Mouse (Mus musculus) cerebellum, adult 11 months (tissue): ENCODE measurements at regions not wholly inside any gene's neighbourhood (a gene's known extent, or its start where the extent isn't known, plus 50 kb on each side); places are given as distances from the start of the nearest gene placed in this dataset.
A peak's percentile ranks its signal among the peaks of the same experiment; 100 is the strongest.

Experiments used
- DNase-seq: peaks from one replicate; pipeline ENCODE4 v3.0.0; 2022

- no peak for DNase-seq
These were observed 83.6 kb upstream of the Ngf start for GRCm38 (mm10) chr3:102386091-102386490.

- DNase-seq: no peak
These were observed 85.1 kb upstream of the Ngf start for GRCm38 (mm10) chr3:102384596-102384995.

GRCm38 (mm10) chr3:102383671-102384070 lies 86.0 kb upstream of the Ngf start:
- no peak for DNase-seq

GRCm38 (mm10) chr3:102381683-102382082 lies 88.0 kb upstream of the Ngf start:
- DNase-seq: no peak

- DNase-seq: no peak
These were observed 95.2 kb upstream of the Ngf start for GRCm38 (mm10) chr3:102374381-102375060.

- no peak for DNase-seq
These were observed 97.4 kb upstream of the Ngf start for GRCm38 (mm10) chr3:102372205-102372899.

- DNase-seq: no peak
These were observed 103.5 kb upstream of the Ngf start for GRCm38 (mm10) chr3:102366188-102366587.

- DNase-seq: no peak
These were observed 105.3 kb upstream of the Ngf start for GRCm38 (mm10) chr3:102364326-102364935.

- no peak for DNase-seq
These were observed 108.9 kb upstream of the Ngf start for GRCm38 (mm10) chr3:102360732-102361280.

GRCm38 (mm10) chr3:102358801-102359200 lies 110.9 kb upstream of the Ngf start:
- DNase-seq: no peak

GRCm38 (mm10) chr3:102357062-102357610 lies 112.6 kb upstream of the Ngf start:
- no peak for DNase-seq

GRCm38 (mm10) chr3:102355352-102355751 lies 114.4 kb upstream of the Ngf start:
- no peak for DNase-seq

- no peak for DNase-seq
These were observed 114.9 kb upstream of the Ngf start for GRCm38 (mm10) chr3:102354771-102355170.

GRCm38 (mm10) chr3:102353277-102353900 lies 116.3 kb upstream of the Ngf start:
- DNase-seq: no peak

- no peak for DNase-seq
These were observed 123.6 kb upstream of the Ngf start for GRCm38 (mm10) chr3:102346077-102346476.

GRCm38 (mm10) chr3:102345291-102345690 lies 124.4 kb upstream of the Ngf start:
- no peak for DNase-seq

- no peak for DNase-seq
These were observed 129.0 kb upstream of the Ngf start for GRCm38 (mm10) chr3:102340731-102341130.

- DNase-seq: no peak
These were observed 131.8 kb upstream of the Ngf start for GRCm38 (mm10) chr3:102337881-102338280.

GRCm38 (mm10) chr3:102336184-102336583 lies 131.7 kb upstream of the Vangl1 start:
- DNase-seq: no peak

- DNase-seq: peak; percentile 5
These were observed 130.7 kb upstream of the Vangl1 start for GRCm38 (mm10) chr3:102335146-102335545.

GRCm38 (mm10) chr3:102332221-102332620 lies 127.7 kb upstream of the Vangl1 start:
- DNase-seq: no peak

GRCm38 (mm10) chr3:102319331-102319730 lies 114.8 kb upstream of the Vangl1 start:
- DNase-seq: no peak

GRCm38 (mm10) chr3:102316151-102316550 lies 111.7 kb upstream of the Vangl1 start:
- DNase-seq: no peak
